Mouse (Mus musculus) urinary bladder, postnatal 14 days (tissue): ENCODE measurements around the gene Eif3j1.

Source experiments
- DNase-seq: peaks from one replicate; pipeline ENCODE4 v3.0.0; 2021; ENCODE audit warnings: low spot score

Gene Eif3j1

GRCm38 (mm10) chr2:122102070-122102469, 73.7 kb downstream of the Eif3j1 start:
- peak; percentile 15 for DNase-seq
